Mouse (Mus musculus) mouse embryonic stem cell (cell line): ENCODE data around the gene Wnt2b.

Experiments
- in situ Hi-C, 2 experiments: fragments of 300-500 bp; cut with MboI; formaldehyde crosslinking; loops; 1 replicate in 1 of 2; 3 replicates in 1 of 2; pipeline ENCODE4 v1.14.3; 2019 to 2020; ENCODE audit warnings: low sequenced_read_pairs in 2 of 2, low pct_unique_long_range_greater_than_20kb in 1 of 2, mixed read lengths in 1 of 2; ENCODE audit not compliant: unreplicated experiment in 1 of 2

Wnt2b gene

DNA sequence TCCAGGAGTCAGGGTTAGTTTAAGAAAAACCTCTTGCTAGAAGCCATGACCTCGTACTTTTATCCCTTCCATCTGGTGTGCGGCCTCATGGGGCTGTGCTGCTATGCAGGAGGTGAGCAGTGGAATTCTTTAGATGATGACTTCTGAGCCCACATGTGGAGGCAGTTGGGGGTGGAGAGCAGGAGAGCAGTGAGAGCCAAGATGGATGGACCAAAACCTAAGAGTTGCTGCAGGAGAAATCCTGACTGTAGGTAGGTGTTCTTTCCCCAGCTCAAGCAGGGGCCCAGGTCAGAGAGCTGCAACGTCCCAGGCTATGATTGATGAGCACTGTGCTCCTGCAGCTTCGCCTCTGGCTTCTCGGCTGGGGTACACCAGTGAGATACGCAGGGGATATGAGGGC is 21.0 kb downstream of the Wnt2b start:
- in situ Hi-C loops = no loop called here

DNA sequence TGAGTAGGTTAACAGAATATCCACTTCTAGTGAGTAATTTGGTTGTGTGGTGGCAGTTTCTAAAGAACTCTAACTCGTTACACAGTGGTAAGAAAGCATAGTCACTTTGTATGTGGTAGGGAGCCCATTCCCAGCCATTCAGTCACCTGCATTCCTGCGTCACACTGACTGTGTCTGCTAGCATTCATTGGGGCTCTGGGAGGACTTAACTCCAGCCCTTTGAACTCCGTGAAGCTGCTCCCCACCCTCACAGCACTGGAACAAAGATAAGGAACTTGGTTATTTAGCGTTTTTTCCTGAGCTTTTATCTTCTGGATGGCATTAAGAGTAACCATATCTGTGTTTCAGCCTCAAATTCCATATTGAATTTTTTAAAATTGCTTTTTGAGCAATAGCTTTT is 23.4 kb downstream of the Wnt2b start:
- in situ Hi-C loops = no loop called here

DNA sequence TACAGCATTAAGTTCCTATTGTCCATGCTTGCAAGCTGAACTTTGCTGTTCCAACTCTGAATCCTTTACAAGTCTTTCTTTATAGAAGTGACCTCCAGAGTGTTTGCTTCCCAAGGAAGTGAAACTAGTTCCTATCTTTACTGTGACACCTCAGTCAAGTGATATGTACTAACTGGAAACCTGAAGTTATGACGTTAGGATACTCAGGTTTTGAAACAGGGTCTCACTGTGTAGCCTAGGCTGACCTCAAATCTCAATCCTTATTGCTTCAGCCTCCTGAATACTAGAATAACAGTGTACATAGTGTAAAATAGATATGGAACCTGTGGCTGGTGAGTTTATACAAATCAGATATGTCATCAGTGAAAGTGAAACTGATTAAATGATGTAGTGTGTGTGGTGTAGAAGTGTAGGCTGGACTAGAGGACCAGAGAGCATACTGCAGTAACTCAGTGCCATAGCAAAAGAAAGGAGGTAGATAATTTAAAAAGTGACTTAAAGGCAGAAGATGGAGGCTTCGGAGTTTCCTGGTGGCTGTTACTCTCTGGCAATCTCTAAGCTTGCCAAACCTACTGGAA is 23.9 kb downstream of the Wnt2b start:
- in situ Hi-C loops = no loop called here

- in situ Hi-C loops = no loop called here
Observed at GRCm38 (mm10) chr3:104929385-104929784, 32.3 kb downstream of the Wnt2b start.

- in situ Hi-C loops = no loop called here
Observed at GRCm38 (mm10) chr3:104914986-104915385, 46.7 kb downstream of the Wnt2b start.

GRCm38 (mm10) chr3:104909195-104909594 is 52.5 kb downstream of the Wnt2b start:
- in situ Hi-C loops = no loop called here

DNA sequence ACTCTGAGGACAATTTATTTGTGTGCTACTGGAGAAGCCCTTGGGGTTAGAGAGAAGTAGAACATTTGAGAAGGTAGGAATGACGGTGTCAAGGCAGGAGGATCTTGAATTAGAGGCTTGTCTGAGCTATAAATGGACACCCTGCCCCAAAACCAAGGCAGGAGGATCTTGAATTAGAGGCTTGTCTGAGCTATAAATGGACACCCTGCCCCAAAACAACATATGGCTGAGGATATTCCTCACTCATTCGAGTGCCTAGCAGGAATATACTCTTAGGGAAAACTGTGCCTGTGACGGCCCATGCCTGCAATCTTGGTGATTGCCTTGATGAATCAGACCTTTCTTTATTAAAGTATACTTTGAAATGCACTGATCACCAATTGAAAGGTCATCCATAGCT is 55.7 kb downstream of the Wnt2b start:
- in situ Hi-C loops = no loop called here

DNA sequence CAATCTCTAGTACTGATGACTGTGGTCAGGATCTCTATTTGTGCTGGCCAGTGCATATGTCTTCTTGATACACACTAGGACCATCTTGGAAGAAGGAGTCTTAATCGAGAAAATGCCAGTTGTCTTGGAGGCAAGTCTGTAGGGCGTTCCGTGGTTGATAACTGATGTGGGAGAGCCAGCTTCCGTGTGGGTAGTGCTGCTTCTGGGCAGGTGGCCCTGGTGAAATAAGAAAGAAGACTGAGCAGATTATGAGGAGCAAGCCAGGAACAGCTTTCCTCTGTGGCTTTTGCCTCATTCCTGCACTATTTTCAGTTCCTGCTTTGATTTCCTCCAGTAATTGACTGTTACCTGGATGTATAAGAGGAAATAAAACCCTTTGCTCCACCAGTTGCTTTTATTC is 56.3 kb downstream of the Wnt2b start:
- in situ Hi-C loops = no loop called here

DNA sequence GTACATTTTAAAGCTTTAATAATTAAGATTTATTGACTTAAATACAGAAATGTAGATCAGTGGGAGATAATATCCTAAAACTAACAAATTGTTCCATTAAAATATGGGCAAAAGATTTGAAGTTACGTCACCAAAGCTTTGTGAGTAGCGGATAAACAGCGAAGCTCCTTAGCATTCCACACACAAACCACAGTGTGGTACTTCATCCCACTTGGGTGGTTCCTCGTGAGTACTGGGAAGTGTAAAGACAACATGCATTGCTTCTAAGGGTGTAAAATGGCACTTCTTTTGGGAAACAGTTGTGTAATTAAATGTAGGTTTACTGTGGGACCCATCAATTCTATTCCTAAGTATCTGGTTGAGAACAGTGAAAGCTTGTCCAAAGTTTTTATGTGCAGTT is 60.6 kb downstream of the Wnt2b start:
- in situ Hi-C loops = no loop called here

DNA sequence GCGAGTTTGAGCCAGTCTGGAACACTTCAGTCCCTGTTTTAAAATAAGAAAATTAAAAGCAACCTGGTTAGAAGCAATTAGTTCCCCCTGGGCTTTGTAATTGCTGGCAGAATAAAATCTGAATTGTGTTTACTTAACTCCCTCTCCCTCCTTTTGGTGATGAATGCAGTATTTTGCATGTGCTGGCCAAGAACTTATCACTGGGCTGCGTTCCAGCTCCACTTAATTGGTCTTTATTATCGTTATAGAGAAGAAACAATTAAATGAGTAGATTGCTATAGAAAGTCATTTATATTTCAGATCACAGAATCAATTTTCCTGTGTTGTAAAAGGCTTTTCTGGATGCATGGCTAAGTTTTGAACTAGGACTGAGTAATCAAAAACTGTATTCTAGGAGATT is 65.6 kb downstream of the Wnt2b start:
- in situ Hi-C loops = no loop called here
